Mouse (Mus musculus) small intestine, adult 2 months (tissue): Measurements from ENCODE around the gene Asap3. TPM values are rescaled to one million over a fixed set of nuclear protein-coding genes. Genes with fewer than 3 reads are reported as not detected.

Experiments
- H3K27ac ChIP-seq: fragments of 200-500 bp; 2 replicates; pipeline ENCODE4 v1.5.1; 2012; ENCODE audit warnings: low read depth, low read length, control low read depth, inconsistent platforms; ENCODE audit not compliant: insufficient read depth
- H3K27me3 ChIP-seq: fragments of 200-500 bp; 2 replicates; pipeline ENCODE4 v1.6.1; 2012; ENCODE audit warnings: mild to moderate bottlenecking, moderate library complexity, low read length, inconsistent platforms; ENCODE audit not compliant: control insufficient read depth, insufficient read depth
- H3K36me3 ChIP-seq: fragments of 200-500 bp; 2 replicates; pipeline ENCODE4 v1.6.1; 2012; ENCODE audit warnings: mild to moderate bottlenecking, low read length, control low read depth, inconsistent platforms; ENCODE audit not compliant: control insufficient read depth, insufficient read depth
- H3K4me1 ChIP-seq: fragments of 200-500 bp; 2 replicates; pipeline ENCODE4 v1.6.1; 2012; ENCODE audit warnings: low read length, inconsistent platforms, mixed read lengths; ENCODE audit not compliant: control insufficient read depth, insufficient read depth, insufficient read length
- H3K4me3 ChIP-seq: fragments of 200-500 bp; 2 replicates; pipeline ENCODE4 v1.5.1; 2012; ENCODE audit warnings: low read depth, mild to moderate bottlenecking, control low read depth, inconsistent platforms, low read length, moderate library complexity
- CTCF ChIP-seq: fragments of 200-500 bp; IDR thresholded peaks from 2 replicates; pipeline ENCODE4 v1.5.1; 2012; ENCODE audit warnings: low read depth, mild to moderate bottlenecking, control low read depth, inconsistent platforms, low read length, moderate library complexity, mixed read lengths; ENCODE audit not compliant: insufficient replicate concordance, insufficient read length; ENCODE audit errors: extremely low read depth
- POLR2A ChIP-seq: fragments of 200-500 bp; IDR thresholded peaks from 2 replicates; pipeline ENCODE4 v1.6.1; 2012; ENCODE audit warnings: low read depth, mild to moderate bottlenecking, control low read depth, inconsistent platforms, low read length, moderate library complexity
- WGBS: fragments of 180-500 bp; shearing (Covaris S2); methylation state at CpG from one replicate; pipeline ENCODE4 v1.1.7; 2018; 5-methylcytosine and 5-hydroxymethylcytosine counted together
- polyA plus RNA-seq: library from polyadenylated mRNA; depleted of rRNA; stranded (reverse); fragments of >200 nt; gene quantifications from 2 replicates; pipeline ENCODE4 v1.2.3, GENCODE M21; 2012

Asap3 gene
- polyA plus RNA-seq, 1 experiment: 1.3 TPM

- Histone ChIP-seq H3K27ac (peak overlapping the region; percentile 65), H3K4me3 (no peak overlapping the region), H3K4me1 (peaks cover 57% of the 10 kb centered on the region), H3K27me3 (no peaks in the 10 kb centered on the region), H3K36me3 (no peaks in the 10 kb centered on the region)
- 10% methylated on average over 8 of the region's 8 CpGs for WGBS
- no peak for TF ChIP-seq CTCF
- TF ChIP-seq POLR2A: 0 out of 2 replicates have a peak, but pooled peaks have one; percentile 5
Measured at GRCm38 (mm10) chr4:136177244-136177611, 28.9 kb upstream of the Asap3 start.

DNA sequence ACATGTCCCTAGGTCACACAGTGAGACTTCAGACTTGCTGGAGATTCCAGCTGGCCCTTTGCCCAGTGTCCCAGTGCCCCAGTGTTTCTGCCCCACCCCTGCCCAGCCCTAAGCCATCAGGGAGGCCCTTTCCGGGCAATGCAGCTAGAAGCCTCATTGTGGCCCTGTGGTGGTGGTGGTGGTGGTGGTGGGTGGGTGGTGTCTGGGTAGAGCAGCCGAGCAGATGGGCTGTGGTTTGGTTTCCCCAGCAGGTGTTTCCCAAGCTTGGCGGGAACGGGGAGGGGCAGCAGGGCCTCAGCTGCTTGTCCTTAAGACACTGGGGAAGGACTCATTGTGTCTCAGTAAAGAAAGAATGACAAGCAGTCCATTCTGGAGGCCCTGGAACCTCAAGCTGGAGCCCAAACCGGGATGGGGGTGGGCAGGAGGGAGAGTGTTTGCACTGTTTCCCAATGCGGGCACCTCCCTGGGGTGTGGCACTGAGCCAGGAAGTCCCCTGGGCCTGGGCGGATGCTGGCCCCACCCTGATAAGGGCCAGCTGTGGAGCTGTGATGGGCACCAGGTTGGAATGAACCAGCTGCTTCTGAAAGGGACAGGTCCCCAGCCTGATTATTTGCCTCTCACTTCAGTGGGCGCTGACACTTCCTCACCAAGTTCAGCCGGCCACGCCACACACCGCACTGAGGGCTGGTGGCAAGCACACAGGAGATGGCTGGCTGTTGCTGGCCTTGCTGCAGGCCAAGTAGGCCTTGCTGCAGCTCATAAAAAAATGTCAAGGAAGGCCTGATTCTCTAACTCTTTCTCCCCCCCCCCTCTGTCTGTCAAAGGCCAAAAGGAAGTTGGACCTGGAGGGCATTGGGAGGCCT is 28.3 kb upstream of the Asap3 start:
- WGBS: 9% methylated on average over 11 of the region's 11 CpGs
- H3K36me3 ChIP-seq: 0 out of 2 replicates have a peak, but pooled peaks cover 1% of the 10 kb centered on the region
- TF ChIP-seq CTCF: no peak
- 0 out of 2 replicates have a peak, but pooled peaks have one; percentile 3 for TF ChIP-seq POLR2A
- peaks cover 54% of the 10 kb centered on the region for H3K4me1 ChIP-seq
- H3K27ac ChIP-seq: peak overlapping the region; percentile 83
- peak overlapping the region; percentile 3 for H3K4me3 ChIP-seq
- H3K27me3 ChIP-seq: no peaks in the 10 kb centered on the region

DNA sequence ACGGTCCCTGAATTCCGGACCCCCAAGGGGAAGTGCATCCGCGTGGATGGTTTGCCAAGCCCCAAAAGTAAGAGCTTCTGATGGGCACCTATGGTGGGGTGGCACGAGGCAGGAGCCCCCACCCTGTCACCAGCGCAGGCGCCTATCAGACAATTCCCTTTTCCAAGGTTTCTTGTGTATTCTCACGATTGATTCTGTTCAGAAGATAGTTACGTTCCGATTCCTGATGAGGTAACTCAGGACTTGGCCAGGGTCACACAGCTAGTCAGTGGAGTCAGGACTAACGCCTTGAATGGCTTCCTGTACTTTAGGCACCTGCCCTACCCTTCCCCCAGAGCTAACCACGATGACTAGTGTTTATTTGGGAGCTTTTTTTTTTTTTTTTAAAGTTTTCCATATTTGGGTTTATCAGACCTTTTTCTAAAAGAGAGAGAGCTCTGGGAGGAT is 27.7 kb upstream of the Asap3 start:
- WGBS: 66% methylated on average over 12 of the region's 12 CpGs
- TF ChIP-seq POLR2A: no peak
- TF ChIP-seq CTCF: no peak
- Histone ChIP-seq H3K4me3 (peak overlapping the region; percentile 2; the same call in 1 of the 2 replicates), H3K36me3 (0 out of 2 replicates have a peak, but pooled peaks cover 1% of the 10 kb centered on the region), H3K27me3 (no peaks in the 10 kb centered on the region), H3K27ac (peak overlapping the region; percentile 83), H3K4me1 (peaks cover 54% of the 10 kb centered on the region)

- 91% methylated on average over 7 of the region's 7 CpGs for WGBS
- Histone ChIP-seq H3K4me3 (no peak overlapping the region), H3K4me1 (peaks cover 45% of the 10 kb centered on the region), H3K27me3 (no peaks in the 10 kb centered on the region), H3K27ac (no peak overlapping the region), H3K36me3 (peaks cover 3% of the 10 kb centered on the region; the same call in 1 of the 2 replicates)
- TF ChIP-seq CTCF: no peak
- no peak for TF ChIP-seq POLR2A
Measured at GRCm38 (mm10) chr4:136179456-136179855, 26.7 kb upstream of the Asap3 start.

DNA sequence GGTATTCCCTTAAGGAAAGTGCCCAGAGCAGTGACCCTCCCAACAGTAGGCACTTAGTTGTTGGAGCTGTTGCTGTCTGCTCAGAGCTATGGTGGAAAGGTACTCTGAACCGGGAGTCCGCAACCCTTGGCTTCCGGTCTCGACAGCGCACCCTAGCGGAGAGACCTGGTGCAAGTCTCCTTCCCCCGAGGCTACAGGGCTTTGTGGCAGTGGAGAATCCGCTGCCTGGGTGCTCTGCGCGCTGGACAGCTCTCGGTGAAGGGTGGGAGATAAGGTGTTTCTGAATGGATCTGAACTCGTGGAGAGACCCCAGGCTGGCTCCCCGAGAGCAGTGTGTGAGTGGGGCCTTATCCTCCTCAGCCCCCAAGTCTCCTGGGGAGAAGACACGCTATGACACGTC is 26.2 kb upstream of the Asap3 start:
- peak overlapping the region; percentile 25 for H3K27ac ChIP-seq
- TF ChIP-seq CTCF (peak; percentile 80), POLR2A (no peak)
- H3K27me3 ChIP-seq: no peaks in the 10 kb centered on the region
- H3K36me3 ChIP-seq: peaks cover 6% of the 10 kb centered on the region; the same call in 1 of the 2 replicates
- peaks cover 41% of the 10 kb centered on the region for H3K4me1 ChIP-seq
- peak overlapping the region; percentile 33 for H3K4me3 ChIP-seq
- 50% methylated on average over 15 of the region's 15 CpGs for WGBS

DNA sequence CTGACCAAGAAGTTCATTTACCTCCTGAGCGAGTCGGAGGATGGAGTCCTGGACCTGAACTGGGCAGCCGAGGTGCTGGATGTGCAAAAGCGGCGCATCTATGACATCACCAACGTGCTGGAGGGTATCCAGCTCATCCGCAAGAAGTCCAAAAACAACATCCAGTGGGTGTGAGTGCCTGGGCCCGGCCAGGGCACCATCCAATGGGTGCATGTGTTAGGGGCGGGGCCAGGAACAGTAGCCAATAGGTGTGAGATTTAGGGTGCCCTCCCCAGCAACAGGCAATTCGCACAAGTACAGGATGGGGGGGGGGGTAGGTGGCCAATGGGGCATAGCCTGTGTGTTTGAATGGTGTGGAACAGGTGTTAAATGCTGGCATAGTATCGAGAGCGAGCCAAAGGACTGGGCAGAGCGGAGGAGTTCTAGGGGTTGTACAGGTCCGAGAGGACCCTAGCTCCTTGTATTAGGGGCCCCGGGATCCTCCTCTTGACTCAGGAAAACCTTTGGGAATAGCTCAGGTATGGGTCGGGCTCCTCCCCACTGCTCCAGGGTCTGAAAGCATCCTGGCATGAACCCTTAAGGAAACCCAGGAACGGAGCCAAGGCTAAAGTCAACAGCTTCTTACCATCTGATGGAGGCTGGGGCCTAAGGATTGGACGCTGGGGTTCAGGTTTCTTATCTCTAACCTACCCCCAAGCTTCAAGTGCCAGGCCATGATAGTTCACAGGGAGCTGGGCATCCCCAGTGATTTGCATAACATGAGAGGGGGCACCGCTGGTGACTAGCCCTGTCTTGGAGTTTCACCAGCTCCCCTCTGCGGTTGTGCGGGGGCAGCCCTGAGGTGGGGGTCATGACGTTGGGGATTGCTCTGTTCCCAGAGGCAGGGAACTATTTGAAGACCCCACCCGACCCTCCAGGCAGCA is 25.5 kb upstream of the Asap3 start:
- H3K4me1 ChIP-seq: peaks cover 37% of the 10 kb centered on the region
- WGBS: 43% methylated on average over 23 of the region's 23 CpGs
- TF ChIP-seq CTCF (no peak), POLR2A (no peak)
- H3K27me3 ChIP-seq: no peaks in the 10 kb centered on the region
- peak overlapping the region; percentile 33 for H3K4me3 ChIP-seq
- H3K36me3 ChIP-seq: peaks cover 6% of the 10 kb centered on the region; the same call in 1 of the 2 replicates
- H3K27ac ChIP-seq: peak overlapping the region; percentile 25
